Mouse (Mus musculus) right cerebral cortex, postnatal 14 days (tissue): Measurements from ENCODE around the gene Gm10697.
"Not testable (repeated sequence)": the region's sequence is repeated elsewhere in the genome, so short reads cannot be mapped to it uniquely, and the experiment has no call there.

Experiments used
- DNase-seq: peaks from one replicate; pipeline ENCODE4 v3.0.0; 2022

Gene Gm10697

DNA sequence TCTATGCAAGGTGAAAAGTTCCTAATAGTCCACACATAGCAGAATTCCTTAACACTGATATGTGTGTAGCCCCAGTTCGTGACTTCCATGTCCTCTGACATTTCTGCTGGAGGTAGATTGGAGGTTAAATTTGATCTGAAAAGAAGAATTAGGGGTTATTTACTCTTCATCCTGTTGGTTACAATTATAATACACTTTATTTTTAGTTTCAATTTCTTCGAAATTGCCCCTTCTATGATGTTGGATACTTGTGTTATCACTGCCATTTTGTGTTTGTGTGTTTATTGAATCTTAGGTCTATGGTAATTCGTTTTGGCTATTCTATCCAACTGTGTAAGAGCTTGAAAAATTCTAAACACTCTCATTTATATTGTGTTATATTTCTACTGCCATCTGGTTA is at the start of gene Gm10697:
Gene Gm10697 (minus strand): TSS at position 101 of the 400 bp plus-strand sequence.
- DNase-seq, result not testable (repeated sequence)

DNA sequence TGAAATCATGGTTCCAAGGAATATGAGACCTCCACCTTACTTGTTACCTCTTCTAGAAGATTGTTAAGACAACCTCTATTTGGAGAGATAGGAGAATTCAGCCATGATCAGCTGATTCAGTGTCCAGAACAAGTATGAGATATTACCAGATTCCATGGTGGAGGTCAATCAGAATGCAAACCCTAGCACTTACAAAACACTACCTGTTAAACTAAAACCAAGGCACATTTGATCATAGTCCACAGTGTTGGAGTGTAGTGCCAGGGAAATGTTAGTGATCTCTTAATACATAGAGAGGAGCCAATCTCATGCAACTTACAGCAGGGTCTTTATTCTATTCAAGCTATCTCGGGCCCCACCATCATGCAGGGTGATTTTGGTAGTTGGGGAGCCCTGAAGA is 42.6 kb upstream of the Gm10697 start:
- not testable (repeated sequence) for DNase-seq

DNA sequence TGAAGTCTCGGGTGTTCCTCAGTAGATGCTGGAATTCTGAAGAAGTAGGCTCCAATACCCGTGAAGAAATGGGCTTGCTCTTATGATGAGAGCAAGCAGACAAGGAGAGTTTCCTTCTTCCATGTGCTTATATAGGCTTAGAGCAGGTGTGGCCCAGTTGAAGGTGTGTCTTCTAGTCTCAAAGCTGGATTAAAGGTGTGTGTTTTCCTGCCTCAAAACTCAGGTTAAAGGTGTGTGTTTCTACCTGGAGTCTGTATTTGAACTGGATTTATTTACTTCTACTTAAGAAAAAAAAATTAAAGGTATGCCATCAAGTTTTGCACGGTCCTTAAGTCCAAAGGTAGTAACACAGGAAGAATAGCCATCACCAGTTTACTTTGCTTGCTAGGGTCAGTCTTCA is 17.7 kb downstream of the Gm10697 start, which contains the start of gene Gm9125:
Gene Gm9125 (minus strand): TSS at position 101 of the 400 bp plus-strand sequence.
- not testable (repeated sequence) for DNase-seq

DNA sequence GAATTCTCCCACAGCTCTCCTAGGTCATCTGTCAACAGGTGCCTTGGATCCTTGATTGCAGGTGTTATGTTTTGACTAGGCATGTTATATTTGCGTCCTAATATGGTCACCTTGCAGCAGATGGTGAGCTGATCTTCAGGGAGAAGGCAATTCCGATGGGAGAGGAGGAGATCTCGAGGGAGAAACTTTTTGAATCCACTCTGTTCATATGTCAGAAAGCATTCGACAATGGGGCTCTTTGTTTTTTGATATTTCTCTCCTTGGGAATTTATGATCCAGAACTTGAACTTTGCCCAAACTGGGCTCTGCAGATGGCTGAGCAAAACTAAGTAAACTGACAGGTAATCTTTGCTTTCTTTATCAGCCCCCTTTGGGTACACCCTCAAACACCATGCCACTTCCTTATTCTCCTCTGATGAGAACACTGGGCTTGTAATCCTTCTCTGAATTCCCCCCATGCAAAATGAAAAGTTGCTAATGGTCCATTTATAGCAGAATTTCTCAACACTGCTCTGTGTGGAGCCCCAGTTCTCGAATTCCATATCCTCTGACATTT is 22.8 kb downstream of the Gm10697 start:
- not testable (repeated sequence) for DNase-seq

DNA sequence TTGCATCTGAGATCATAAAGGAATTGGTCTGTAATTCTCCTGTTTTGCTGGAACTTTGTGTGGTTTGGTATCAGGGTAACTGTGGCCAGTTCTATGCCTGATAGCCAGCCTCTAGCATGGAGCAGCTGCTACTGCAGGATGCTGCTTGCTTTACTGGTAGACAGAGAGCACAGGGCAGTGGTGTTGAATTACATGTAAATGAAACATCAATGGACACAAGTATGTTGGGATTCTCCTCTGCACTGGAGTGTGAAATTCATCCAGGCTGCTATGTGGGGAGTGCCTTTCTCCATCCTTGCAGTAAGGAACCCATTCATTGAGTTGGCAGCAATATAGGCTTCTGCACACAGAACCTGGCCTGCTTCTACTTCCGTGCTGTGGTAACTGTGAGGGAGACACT is 34.2 kb downstream of the Gm10697 start:
- not testable (repeated sequence) for DNase-seq

DNA sequence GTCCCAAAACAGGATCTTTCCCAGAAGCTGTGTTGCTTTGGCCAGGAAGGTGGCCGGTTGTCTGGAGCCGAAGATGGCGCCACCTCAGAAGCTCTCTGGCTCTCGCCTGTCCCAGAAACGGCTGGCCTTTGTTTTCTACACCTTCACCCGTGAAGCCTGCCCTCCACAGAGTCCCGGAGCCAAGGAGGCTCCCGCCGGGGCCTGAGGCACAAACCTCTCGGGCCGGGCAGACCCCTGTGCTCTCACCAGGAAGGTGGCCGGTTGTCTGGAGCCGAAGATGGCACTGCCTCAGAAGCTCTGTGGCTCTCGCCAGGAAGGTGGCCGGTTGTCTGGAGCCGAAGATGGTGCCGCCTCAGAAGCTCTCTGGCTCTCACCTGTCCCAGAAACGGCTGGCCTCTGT is 38.0 kb downstream of the Gm10697 start:
- DNase-seq, result not testable (repeated sequence)
